Mouse (Mus musculus) cerebellum, adult 11-12 months (tissue): ENCODE measurements around the gene Rabep2.
A peak's percentile ranks its signal among the peaks of the same experiment; 100 is the strongest.

Source experiments
- DNase-seq: peaks from one replicate; pipeline ENCODE4 v3.0.0; 2022

The Rabep2 gene

DNA sequence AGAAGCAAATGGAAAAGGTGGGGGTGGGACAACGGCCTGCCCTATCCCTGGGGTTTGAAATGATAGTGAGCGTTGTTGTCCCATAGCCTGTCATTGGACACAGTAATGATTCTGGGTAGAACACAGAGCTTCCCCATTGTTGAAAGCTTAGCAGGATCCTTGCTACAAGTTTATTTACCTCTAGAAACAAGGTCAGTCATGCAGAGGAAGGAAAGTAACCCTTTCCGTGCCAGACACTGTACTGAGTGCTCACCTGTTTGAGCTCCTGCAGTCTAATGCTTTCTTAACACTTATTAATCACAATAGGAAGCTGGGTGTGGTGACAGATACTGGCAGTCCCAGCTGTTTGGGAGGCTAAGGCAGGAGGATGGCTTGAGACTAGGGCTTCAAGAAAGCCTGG lies 7.2 kb downstream of the Rabep2 start:
- no peak for DNase-seq

DNA sequence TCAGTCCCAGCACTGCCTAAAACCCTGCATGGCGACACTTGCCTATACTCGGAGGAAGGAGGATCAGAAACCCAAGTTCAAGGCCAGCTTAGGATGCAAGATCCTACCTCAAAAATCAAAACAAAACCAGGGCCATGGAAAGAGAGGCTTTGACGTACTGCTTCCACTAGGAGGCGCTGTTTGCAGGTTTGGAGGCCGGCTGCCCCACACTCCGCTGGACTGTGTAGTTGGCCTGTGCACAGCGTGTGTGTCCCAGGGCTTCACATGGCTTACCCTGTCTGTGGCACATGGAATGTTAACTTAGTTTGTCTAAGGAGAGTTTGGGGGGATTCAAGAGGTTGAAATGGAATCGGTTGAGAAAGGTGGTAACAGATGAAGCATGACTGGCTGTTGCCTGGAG lies 8.3 kb downstream of the Rabep2 start:
- peak; percentile 31 for DNase-seq

DNA sequence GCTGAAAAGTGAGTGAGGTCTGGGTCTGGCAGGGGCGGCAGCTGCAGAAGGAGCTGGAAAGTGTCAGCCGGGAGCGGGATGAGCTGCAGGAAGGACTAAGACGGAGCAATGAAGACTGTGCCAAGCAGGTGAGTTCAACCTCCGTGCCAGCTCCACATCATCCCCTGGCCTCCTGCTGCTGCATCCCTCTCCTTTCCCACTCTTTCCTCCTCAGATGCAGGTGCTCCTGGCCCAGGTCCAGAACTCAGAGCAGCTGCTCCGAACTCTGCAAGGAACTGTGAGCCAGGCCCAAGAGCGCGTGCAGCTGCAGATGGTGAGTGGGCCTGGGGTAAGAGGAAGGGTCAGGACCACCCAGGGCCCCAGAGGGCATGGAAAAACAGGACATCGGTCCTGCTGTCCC lies 11.6 kb downstream of the Rabep2 start:
- no peak for DNase-seq

DNA sequence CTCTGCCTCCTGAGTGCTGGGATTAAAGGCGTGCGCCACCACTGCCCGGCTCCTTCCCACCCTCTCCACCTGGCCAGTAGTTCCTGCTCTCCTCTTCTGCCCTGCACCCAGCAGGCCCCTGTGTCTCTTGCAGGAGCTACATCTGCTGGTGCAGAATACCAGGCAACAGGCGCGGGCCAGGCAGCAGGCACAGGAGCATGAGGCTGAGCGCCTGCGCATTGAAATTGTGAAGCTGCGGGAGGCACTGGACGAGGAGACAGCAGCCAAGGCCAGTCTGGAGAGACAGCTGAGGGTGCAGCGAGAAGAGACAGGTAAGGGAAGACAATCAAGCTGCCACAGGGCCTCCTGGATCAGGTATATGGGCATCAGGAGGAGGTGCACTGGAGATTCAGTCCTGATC lies 15.4 kb downstream of the Rabep2 start:
- DNase-seq: no peak

DNA sequence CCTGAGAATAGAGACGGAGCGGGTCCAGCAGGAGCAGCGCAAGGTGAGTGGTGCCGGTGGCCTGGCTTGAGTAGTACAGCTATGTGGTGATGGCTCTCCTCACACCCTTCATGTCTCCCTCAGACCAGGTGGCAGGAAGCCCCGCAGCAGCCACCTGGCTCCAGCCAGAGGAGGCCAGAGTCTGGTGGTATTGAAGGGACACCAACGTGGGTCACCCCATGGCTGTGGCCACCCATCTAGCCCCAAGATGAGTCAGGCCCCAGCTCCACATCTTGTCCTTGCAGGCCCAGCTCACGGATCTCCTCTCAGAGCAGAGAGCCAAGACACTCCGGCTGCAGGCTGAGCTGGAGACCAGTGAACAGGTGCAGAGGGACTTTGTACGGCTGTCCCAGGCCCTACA lies 16.0 kb downstream of the Rabep2 start:
- DNase-seq: no peak

DNA sequence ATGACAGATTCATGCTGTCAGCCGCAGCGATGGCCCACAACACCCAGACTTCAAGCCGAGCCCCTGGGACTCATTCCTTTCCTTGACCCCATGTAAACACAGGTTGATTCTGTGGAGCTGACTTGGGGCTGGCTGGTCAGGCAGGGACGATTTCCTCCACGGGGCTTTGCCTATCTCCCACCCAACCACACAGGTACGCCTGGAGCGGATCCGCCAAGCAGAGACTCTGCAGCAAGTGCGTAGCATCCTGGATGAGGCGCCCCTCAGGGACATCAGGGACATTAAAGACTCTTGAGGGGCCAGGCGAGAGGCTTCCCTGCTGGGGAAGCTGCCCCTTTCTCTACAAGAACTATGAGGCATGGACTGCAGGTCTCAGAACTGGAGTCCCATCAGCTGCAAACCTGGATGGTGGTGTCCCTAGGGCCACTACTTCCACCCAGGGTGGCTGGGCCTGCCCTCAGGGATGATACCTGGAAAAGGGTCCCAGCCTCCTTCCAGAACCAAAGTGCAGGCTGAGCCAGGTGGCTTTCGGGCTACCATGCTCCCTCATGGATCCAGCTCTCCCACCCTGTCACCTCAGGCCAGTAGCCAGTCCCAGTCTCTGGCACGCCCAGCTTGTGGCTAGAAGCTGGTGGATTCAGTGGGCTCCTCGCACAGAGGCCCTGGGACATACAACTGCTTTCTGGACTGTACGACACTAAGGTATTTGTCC lies 16.7 kb downstream of the Rabep2 start:
- no peak for DNase-seq

DNA sequence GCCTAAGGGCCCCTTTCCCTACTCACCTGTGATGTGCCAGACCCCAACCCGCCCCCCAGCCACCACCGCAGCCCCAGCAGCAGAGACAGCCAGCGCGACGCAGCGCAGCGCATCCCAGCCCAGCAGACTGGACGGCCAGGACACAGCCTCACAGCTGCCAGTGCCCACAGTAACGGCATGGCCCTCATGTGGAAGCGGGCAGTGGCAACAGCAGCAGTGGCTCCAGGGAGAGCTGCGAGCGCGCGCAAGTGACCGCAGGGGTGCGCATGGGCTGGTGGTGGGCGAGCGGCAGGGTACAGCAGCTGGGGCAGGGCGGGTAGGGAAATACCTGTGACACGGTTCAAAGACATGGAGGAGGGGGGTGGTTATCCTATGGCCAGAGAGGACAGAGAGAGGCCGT lies 17.7 kb downstream of the Rabep2 start:
- no peak for DNase-seq

DNA sequence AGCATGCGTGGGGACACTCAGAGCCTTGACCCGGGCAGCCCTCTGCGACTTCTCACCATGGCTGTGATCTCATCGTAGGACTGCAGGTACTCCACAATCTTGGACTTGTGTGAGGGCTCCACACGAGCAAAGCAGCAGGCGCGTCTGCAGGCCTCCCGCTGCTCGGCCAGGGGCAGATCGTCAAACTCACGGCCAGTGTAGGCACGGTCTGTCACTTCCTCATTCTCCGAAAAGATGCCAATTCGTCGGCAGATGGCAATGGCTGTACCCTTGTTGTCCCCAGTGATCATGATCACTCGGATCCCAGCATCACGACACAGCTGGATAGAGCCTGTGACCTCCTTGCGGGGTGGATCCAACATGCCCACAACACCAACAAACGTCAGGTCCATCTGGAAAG lies 19.9 kb downstream of the Rabep2 start:
- DNase-seq: no peak

DNA sequence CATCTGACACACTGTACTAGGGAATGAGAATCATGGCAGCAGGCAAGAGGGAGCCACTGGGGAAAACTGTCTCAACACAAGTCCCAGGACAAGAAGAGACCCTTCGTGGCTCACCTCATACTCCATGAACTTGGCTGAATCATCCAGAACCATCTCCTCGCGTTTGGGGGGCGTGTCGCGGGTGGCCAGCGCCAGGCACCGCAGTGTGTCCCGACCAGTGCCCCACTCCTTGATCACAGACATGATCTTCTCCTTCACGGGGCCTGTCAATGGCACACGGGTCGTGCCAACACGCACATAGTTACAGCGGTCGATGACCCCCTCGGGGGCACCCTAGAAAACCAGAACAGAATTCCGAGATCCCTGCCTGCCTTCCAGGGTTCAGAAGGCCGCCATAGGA lies 21.4 kb downstream of the Rabep2 start:
- DNase-seq: no peak

DNA sequence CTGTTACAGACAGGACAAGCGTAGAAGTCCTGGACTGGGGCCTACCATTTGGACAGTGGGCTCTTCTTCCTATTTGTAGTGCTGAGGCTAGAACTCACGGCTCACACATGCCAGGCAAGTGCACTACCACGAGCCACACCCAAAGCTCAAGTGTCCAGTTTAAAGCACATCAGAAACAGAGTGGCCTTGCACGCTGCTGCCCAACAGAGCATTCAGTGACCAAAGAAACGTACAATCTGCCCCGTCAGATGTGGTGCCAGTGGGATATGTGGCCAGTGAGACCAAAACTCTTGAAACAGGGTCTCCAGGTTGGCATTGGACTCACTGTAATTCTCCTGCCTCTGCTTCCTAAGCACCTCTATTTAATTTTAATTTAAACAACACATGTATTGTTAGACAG lies 22.1 kb downstream of the Rabep2 start:
- no peak for DNase-seq

DNA sequence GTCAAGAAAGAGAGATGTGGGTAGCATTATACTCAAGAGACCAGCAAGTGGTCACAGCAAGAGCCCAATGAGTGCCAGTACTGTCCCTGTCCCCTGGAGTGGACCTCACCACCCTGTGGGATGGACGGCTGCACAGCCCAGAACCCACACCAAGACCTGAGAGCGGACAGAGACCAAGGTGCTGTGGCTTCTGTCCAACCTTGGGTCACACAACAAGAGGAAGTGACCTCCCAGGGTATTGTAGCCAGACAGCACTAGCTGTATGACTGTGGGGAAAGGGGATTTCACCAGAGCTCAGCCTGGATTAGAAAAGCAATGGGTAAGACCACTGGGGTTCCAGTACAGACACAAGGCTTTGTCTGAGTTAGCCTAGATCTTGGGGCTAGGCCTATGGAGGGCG lies 23.7 kb downstream of the Rabep2 start:
- no peak for DNase-seq

DNA sequence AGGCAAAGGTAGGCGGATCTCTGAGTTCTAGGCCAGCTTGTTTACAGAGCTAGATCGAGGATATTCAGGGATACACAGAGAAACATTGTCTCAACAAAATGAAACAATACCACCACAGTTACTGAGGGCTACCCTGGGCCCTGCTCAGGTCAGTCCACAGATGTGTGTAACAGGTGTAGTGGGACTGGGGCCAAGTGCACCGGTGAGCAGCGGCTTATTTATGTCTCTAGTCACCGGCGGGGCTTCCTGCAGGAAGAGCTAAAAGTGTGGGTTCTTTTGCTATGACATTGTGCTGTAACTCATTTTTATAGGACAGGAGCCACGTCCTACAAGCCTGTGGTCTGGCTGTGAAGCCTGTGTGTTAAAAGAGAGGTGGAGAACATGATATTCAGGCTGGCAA lies 25.3 kb downstream of the Rabep2 start:
- no peak for DNase-seq

DNA sequence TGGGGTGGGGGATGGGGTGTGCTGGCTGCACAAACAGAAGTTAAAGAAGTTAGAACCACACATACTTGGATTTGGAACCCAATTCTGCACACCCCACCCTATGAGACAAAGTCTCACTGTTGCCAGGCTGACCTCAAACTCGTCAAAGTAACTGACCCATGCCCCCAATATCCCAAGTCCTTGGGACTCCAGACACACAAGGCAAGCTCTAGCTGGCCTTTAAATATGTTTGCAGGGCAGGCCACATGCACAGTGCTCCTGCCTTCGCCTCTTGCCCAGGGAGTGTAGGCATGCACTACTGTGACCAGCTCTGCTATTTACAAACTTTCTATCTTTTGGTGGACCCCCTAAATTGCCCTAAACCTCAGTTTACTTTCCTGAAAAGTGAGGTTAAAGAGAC lies 26.7 kb downstream of the Rabep2 start:
- no peak for DNase-seq

DNA sequence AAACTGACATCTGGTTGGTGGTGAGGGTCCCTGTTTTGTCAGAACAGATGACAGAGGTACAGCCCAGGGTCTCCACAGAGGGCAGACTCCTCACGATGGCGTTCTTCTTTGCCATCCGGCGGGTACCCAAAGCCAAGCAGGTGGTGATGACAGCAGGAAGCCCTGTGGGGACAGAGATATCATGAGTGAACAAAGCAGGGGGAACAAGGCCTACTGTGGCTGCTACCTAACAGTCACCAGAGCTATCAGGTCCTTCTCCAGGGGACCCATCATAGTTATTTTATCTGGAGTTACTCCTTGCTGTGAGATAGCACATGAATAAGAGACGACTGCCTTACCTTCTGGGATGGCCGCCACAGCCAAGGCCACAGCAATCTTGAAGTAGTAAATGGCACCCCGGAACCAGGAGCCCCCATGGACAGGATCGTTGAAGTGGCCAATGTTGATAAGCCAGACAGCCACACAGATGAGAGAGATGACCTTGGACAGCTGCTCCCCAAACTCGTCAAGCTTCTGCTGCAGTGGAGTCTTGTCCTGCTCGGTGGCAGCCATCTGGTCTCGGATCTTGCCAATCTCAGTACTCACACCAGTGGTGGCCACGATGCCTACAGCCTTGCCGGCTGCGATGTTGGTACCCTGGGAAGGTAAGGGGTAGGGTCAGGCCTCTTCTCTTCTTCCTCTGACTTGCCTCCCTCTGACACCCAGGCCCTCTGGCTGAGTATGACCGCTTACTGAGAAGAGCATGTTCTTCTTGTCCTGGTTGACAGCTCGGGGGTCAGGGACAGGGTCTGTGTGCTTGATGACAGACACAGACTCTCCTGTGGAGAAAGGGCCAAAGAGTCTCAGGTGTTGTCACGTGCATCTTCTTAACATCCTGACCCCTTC lies 28.1 kb downstream of the Rabep2 start:
- no peak for DNase-seq

DNA sequence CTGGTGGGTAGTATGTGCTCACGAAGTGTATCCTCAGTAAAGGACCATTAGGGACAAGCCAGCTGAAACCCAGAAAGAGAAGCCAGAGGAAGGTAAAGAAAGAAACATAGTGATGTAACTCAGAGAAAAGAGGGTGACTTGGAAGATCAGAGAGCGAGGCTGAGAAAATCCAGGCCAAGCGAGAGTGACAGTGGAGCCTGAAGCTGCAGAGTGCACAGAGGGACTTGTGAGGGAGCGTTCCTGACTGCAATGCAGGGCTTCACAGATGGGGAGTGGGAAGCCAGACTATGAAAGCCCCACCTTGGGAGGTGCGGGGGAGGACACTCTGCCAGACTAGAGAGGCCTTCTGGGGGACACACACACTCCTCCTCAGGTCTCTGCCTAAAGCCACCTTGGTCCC lies 29.7 kb downstream of the Rabep2 start:
- DNase-seq: no peak

DNA sequence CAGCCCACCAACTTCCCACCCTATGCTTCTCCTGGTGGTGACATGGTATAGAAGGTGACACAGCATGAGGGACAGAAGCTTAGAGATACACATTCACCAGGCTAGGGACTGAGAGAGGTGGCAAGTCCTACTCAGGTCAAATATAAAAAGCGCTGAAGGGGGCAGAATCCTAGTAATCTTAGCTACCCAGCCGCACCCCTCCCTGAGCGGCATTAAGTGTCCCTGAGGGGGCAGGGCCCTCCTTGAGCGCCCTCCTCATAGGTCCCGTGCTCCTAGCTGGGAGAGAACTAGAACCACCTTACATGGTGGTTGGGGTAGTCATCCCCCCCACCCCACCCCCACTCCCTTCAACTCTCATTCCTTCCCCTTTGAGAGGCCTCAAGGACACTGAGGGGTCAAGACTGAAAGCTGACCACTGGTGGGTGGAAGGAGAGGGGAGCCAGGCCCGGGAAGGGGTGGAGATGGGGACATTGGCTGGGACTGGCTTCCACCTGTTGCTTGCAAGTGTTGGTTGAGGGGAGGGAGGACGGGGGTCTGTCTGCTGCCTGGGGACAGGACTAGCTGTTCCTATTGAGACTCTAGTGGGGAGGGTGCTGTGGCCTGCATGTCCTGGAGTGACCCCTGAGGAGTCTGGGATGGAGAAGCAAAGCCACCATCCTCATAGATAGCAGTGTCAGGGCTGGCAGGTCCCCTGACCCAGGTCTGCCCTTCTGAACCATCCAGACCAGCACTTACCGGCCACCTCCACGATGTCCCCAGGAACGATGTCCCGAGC lies 30.5 kb downstream of the Rabep2 start:
- DNase-seq: no peak

DNA sequence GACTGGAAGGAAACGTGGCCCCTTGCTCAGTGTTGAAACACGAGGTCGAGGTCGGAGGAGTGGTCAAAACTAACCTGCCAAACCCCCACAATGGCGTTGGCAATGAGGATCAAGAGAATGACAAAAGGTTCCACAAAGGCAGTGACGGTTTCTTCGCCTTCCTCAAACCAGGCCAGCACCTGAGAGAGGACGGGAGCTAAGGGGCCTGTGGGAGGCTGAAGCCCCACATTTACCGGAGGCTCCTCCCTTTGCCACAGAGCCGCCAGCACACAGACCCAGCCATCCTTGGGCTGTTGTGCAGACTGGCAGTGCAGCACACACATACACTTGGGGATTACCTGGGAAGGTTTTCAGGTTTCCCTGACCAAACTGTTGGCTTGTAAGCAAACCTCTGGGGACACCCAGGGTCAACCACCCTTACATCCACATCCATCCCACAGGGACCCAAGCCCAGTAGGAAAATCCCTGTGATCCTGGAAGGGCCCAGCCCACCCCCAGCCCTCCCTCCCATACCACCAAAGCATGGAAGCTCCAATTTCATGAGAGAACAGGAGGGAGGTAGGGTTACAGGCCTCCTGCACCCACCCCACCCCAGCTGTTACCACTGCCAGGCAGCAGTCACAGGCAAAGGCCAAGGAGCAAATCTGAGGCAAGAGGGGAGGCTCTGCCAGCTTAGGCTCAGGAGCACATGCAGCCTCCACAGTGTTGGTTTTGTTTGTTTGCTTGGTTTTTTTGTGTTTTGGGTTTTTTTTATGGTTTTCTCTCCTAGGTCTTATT lies 32.3 kb downstream of the Rabep2 start:
- no peak for DNase-seq

DNA sequence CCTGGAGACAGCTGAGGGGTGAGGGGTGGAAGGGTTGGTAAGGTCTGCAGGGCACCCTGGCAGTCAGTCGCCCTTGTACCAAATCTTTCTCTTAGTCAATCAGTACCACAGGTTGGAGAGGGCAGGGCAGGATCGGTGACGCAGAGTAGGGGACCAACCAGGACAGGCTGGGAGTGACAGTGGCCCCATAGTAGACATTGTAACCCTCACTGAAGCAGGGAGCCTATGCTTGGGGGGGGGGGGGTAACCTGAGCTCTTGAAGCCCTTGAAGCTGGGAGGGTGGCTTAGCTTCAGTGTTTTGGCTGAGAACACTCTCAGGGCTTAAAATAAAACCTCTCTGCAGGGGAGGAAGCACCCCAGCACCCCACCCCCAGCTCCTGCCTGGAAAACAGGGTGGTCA lies 33.1 kb downstream of the Rabep2 start:
- DNase-seq: no peak

DNA sequence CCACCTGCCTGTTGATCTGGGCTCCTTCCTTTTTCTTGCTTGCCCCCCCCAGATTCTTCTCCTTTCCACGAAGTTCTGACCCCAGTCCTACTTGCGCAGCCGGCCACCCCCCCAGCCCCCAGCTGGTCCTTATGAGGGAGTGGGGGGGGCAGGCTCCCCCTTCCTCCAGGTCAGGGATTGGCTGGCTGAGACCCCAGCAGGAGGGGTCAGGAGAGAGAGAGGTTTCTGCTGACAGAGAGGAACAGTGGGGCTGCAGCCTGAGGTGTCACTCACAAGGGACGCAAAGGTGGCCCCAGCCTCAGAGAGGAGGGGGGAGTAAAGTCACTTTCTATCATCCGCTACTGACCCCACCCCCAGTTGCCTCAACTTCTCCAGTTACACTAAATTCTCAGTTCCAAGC lies 34.4 kb downstream of the Rabep2 start, which contains the start of gene Atp2a1:
Gene Atp2a1 (minus strand): TSS at position 105 of the 400 bp plus-strand sequence.
- DNase-seq: no peak

DNA sequence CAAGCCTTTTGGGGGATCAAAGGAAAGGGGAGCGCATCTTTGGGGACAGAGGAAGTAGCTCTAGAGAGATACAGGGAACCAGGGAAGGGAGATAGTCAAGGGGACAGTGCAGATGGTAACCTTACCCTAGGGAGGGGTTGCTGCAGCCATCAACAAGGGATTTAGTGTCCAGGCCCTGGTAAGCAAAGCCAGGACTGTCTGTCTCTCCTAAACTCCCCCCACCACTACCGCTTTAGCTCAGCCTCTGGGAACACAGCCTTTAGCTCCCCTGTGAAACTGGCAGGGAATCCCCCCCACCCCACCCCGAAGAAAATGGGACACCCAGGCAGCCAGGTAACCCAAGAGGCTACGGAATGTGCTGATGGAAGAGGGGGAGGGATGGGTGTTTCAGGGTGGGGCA lies 35.0 kb downstream of the Rabep2 start:
- no peak for DNase-seq

DNA sequence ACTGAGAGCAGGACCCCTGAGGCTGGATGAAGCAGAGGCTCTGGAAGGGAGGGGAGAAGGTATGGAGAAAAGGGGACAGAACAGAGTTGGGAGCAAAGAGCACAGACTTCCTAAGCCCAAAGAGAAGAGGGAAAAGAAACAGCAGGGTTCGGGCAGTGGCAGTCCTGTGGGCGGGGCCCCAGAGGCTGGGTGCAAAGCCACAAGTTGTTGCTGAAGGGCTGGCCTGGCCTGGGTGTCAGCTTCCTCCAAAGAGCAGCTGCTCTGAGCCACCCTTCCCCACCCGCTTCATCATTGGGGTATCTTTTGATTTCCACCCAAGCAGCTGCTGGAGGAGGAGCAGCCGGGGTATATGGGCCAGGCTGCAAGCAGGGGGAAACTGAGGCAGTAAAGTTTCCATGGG lies 35.6 kb downstream of the Rabep2 start:
- DNase-seq: no peak

DNA sequence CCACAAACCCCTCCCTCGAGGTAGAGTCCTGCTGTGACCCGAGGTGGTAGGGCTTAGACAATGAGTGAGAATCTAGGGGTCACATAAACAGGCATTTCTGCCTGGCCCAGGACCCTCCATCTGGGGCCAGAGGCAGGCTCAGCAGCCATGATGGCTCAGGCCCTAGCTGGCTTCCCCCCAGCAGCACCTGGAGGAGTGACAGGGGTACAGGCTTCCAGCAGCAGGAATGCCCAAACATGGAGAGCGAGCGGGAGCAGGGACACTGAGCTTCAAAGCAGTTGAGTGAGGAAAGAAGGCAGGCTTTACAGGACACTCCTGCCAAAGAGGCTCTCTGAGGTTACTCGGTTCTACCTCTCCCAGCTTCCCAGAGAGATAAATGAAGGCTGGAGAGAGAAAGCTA lies 36.3 kb downstream of the Rabep2 start:
- no peak for DNase-seq
